Mouse (Mus musculus) heart, adult 2 months (tissue): ENCODE measurements around the gene Crim1. TPM values are rescaled to one million over a fixed set of nuclear protein-coding genes. Genes with fewer than 3 reads are reported as not detected.

Experiments
- DNase-seq, 2 experiments: peaks; one replicate each; pipeline ENCODE4 v3.0.0; 2021
- H3K27ac ChIP-seq: fragments of 200-600 bp; 2 replicates; pipeline ENCODE4 v1.8.1; 2022
- H3K27me3 ChIP-seq: fragments of 200-500 bp; 2 replicates; pipeline ENCODE4 v1.6.1; 2012; ENCODE audit warnings: mild to moderate bottlenecking, low read length, inconsistent platforms, mixed read lengths; ENCODE audit not compliant: control insufficient read depth, insufficient read depth
- H3K36me3 ChIP-seq: fragments of 200-500 bp; 2 replicates; pipeline ENCODE4 v1.6.1; 2012; ENCODE audit warnings: low read length, inconsistent platforms; ENCODE audit not compliant: control insufficient read depth, insufficient read depth
- H3K4me1 ChIP-seq: fragments of 200-500 bp; 2 replicates; pipeline ENCODE4 v1.6.1; 2011; ENCODE audit warnings: low read length; ENCODE audit not compliant: control insufficient read depth, insufficient read depth
- H3K4me3 ChIP-seq: fragments of 200-600 bp; 2 replicates; pipeline ENCODE4 v1.8.1; 2022
- H3K79me2 ChIP-seq: fragments of 200-500 bp; replicated peaks from 2 replicates; pipeline ENCODE4 v1.6.1; 2012; ENCODE audit warnings: mild to moderate bottlenecking, inconsistent platforms, low read length, moderate library complexity, mixed read lengths; ENCODE audit not compliant: control insufficient read depth, insufficient read depth
- H3K9ac ChIP-seq: fragments of 200-500 bp; 2 replicates; pipeline ENCODE4 v1.6.1; 2012; ENCODE audit warnings: low read depth, mild to moderate bottlenecking, control low read depth, inconsistent platforms, low read length, mixed read lengths
- CTCF ChIP-seq: fragments of 200-600 bp; IDR thresholded peaks from 2 replicates; pipeline ENCODE4 v1.8.1; 2022; ENCODE audit warnings: antibody characterized with exemption, mild to moderate bottlenecking, moderate library complexity
- EP300 ChIP-seq: fragments of 200-500 bp; IDR thresholded peaks from 2 replicates; pipeline ENCODE4 v1.6.1; 2011; ENCODE audit warnings: low read depth, low read length, control low read depth; ENCODE audit not compliant: insufficient read depth
- POLR2A ChIP-seq: fragments of 200-500 bp; IDR thresholded peaks from 2 replicates; pipeline ENCODE4 v1.6.1; 2011; ENCODE audit warnings: mild to moderate bottlenecking, low read depth, low read length, control low read depth; ENCODE audit not compliant: insufficient read depth
- WGBS: fragments of 180-500 bp; shearing (Covaris S2); methylation state at CpG from one replicate; pipeline ENCODE4 v1.1.7; 2018; 5-methylcytosine and 5-hydroxymethylcytosine counted together
- intact Hi-C: fragments of 180-260 bp; cut with DNase I; formaldehyde crosslinking; loops from one replicate; pipeline ENCODE4 v1.15.1; 2025
- microRNA-seq, 2 experiments: library from miRNA; unstranded; fragments of <30 nt; microRNA quantifications; one replicate each; pipeline ENCODE4 v1.2.0; 2021
- polyA plus RNA-seq: library from polyadenylated mRNA; depleted of rRNA; stranded (reverse); fragments of >200 nt; gene quantifications from 2 replicates; pipeline ENCODE4 v1.2.3, GENCODE M21; 2012; rRNA removed
- total RNA-seq, 2 experiments: library from RNA; stranded (reverse); gene quantifications; 2 replicates each; pipeline ENCODE4 v1.2.3; 2021

Gene Crim1
- total and polyA plus RNA-seq, 3 experiments = 28.2 to 55.4 (median 50.6) TPM

GRCm38 (mm10) chr17:78415255-78415654 lies 215.2 kb downstream of the Crim1 start:
- Histone ChIP-seq H3K27ac (peak overlapping the region; percentile 52), H3K79me2 (peaks cover 5% of the 10 kb centered on the region), H3K4me3 (no peak overlapping the region), H3K4me1 (peaks cover 13% of the 10 kb centered on the region), H3K36me3 (peaks cover 40% of the 10 kb centered on the region), H3K27me3 (no peaks in the 10 kb centered on the region), H3K9ac (no peak overlapping the region)
- no peak for DNase-seq
- intact Hi-C loops = loop anchor here (5.0 kb wide), 1 partner anchor 168 kb away; no protein-coding TSS in a partner anchor
- 41% methylated on average over 2 of the region's 2 CpGs for WGBS
- no peak for TF ChIP-seq POLR2A

GRCm38 (mm10) chr17:78417381-78418281 lies 217.6 kb downstream of the Crim1 start, which contains the start of gene Fez2:
Gene Fez2 (minus strand): TSS chr17:78418152.
- peak; percentile 95 to 99 for DNase-seq
- Histone ChIP-seq H3K4me3 (peak within 1 kb of the TSS; percentile 93), H3K36me3 (peaks cover 24% of the 10 kb centered on the region), H3K27ac (peak within 1 kb of the TSS; percentile 99), H3K4me1 (peaks cover 9% of the 10 kb centered on the region), H3K9ac (peak within 1 kb of the TSS; percentile 90), H3K79me2 (peaks cover 4% of the 10 kb centered on the region), H3K27me3 (no peaks in the 10 kb centered on the region)
- no peak for TF ChIP-seq CTCF
- TF ChIP-seq POLR2A = peak; percentile 72
- TF ChIP-seq EP300 = no peak
- WGBS = 2% methylated on average over 49 of the region's 67 CpGs
- intact Hi-C loops = loop anchor here (1.0 to 5.0 kb wide), 4 partner anchors 17 to 170 kb away; no protein-coding TSS in a partner anchor

GRCm38 (mm10) chr17:78419216-78419615 lies 219.2 kb downstream of the Crim1 start:
- Histone ChIP-seq H3K9ac (no peak overlapping the region), H3K36me3 (peaks cover 19% of the 10 kb centered on the region), H3K4me1 (peaks cover 7% of the 10 kb centered on the region), H3K27ac (no peak overlapping the region), H3K4me3 (no peak overlapping the region), H3K79me2 (peaks cover 3% of the 10 kb centered on the region), H3K27me3 (no peaks in the 10 kb centered on the region)
- 79% methylated on average over 4 of the region's 4 CpGs for WGBS
- no peak for DNase-seq
- intact Hi-C loops = loop anchor here (2.0 to 5.0 kb wide), 2 partner anchors 18 to 172 kb away; no protein-coding TSS in a partner anchor
- TF ChIP-seq POLR2A (no peak), CTCF (no peak), EP300 (no peak)

GRCm38 (mm10) chr17:78425026-78425425 lies 225.0 kb downstream of the Crim1 start:
- no peaks in the 10 kb centered on the region for H3K4me1 ChIP-seq
- H3K27me3 ChIP-seq = no peaks in the 10 kb centered on the region
- DNase-seq = no peak
- no peaks in the 10 kb centered on the region for H3K79me2 ChIP-seq
- H3K9ac ChIP-seq = no peak overlapping the region
- intact Hi-C loops = no loop called here
- TF ChIP-seq CTCF (no peak), POLR2A (no peak), EP300 (no peak)
- H3K36me3 ChIP-seq = no peaks in the 10 kb centered on the region
- H3K4me3 ChIP-seq = no peak overlapping the region
- no peak overlapping the region for H3K27ac ChIP-seq
- WGBS = 80% methylated on average over 8 of the region's 8 CpGs

Small RNAs within 50 kb of the gene (microRNA-seq; reads per million reads assigned to microRNA genes)
- 0 reads per million in 2 experiments for gene Gm25069

Other genes starting within 250 kb of the Crim1 start
- gene Fez2, start 217.9 kb downstream of the Crim1 start, total RNA-seq = 10 to 100 TPM; 76.7 to 80.1 TPM
- 50.4 and 79.4 TPM in 2 replicates for gene Fez2, start 217.9 kb downstream of the Crim1 start, polyA plus RNA-seq